Mouse (Mus musculus) testis, adult 2 months (tissue): ENCODE results near the gene Ctnna3.

Experiments used
- CTCF ChIP-seq: fragments of 200-500 bp; IDR thresholded peaks from 2 replicates; pipeline ENCODE4 v1.5.1; 2012; ENCODE audit warnings: low read depth, mild to moderate bottlenecking, inconsistent platforms, low read length, moderate library complexity; ENCODE audit not compliant: control insufficient read depth, insufficient read depth, insufficient replicate concordance
- POLR2A ChIP-seq: fragments of 200-500 bp; IDR thresholded peaks from 2 replicates; pipeline ENCODE4 v1.6.1; 2012; ENCODE audit warnings: low read depth, mild to moderate bottlenecking, inconsistent platforms, low read length, moderate library complexity; ENCODE audit not compliant: control insufficient read depth

- no peak for TF ChIP-seq POLR2A
- TF ChIP-seq CTCF = no peak
Observed at GRCm38 (mm10) chr10:63472473-63472872, 42.6 kb downstream of the Ctnna3 start.
